Comparison of ENCODE assay signal across 17 mouse cellular contexts in the genomic region with DNA sequence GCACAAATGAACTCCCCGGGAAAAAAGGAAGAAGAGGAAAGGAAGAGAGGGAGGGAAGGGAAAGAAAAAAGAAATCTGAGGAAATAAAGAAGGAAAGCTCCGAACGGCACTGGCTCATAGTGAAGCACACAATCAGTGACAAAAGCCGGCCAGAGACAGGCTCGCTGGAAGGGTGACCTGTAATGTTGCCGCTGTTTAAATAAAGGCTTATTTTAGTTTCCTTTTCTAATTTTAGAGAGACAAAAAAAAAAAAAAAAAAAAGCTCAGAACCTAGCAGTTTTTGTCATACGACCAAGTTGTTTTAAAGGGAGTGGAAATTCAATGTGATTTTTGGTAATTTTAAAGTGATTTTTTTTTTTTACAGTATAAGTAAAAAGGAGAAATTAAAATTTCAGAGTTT.
DNase-seq lines count a peak whose midpoint lies in the region; ATAC-seq and TF ChIP-seq lines count a peak whose summit lies in the region.
"Had no signal": no experiment of that assay in that cellular context is flagged by ENCODE, and none has a peak within 500 bp of the region (broad histone marks: within the 10 kb centered on the region; RNA-seq: fewer than 3 reads in every experiment).

No protein-coding gene starts in this region.

- peaks cover 5% of the 10 kb centered on the region for H3K4me1 ChIP-seq in heart, embryonic 15.5 days (replicated peaks)
- H3K4me1 ChIP-seq in lung, embryonic 15.5 days: peaks cover 4% of the 10 kb centered on the region
- H3K4me1 ChIP-seq in stomach, embryonic 16.5 days (ENCODE audit: control insufficient read depth, insufficient read depth, low read length): 0 out of 2 replicates have a peak, but pooled peaks cover 4% of the 10 kb centered on the region
- H3K4me1 ChIP-seq: midbrain, embryonic 13.5 days had no signal

- no peak for TF ChIP-seq CTCF in gastrocnemius, adult 2 months (IDR thresholded peaks at IDR 0.05)

- H3K4me3 ChIP-seq in gastrocnemius, adult 2 months: peak overlapping the region; percentile 47
- H3K4me3 ChIP-seq in heart, embryonic 15.5 days: 0 out of 2 replicates have a peak overlapping the region, but pooled peaks have one; percentile 5
- H3K4me3 ChIP-seq in lung, embryonic 15.5 days: no peak overlapping the region
- no peak overlapping the region for H3K4me3 ChIP-seq in stomach, embryonic 16.5 days (replicated peaks; ENCODE audit: low read length)
- H3K4me3 ChIP-seq: embryonic facial prominence, embryonic 15.5 days; midbrain, embryonic 13.5 days had no signal

- H3K27ac ChIP-seq in gastrocnemius, adult 2 months: peak overlapping the region; percentile 83
- peak overlapping the region; percentile 88 for H3K27ac ChIP-seq in heart, embryonic 15.5 days
- peak overlapping the region; percentile 75; the same call in 1 of the 2 replicates for H3K27ac ChIP-seq in lung, embryonic 15.5 days
- H3K27ac ChIP-seq in stomach, embryonic 16.5 days (ENCODE audit: low read length): peak overlapping the region; percentile 46
- H3K27ac ChIP-seq: midbrain, embryonic 13.5 days had no signal

- intact Hi-C loops in gastrocnemius, adult 2 months (cut with DNase I): no loop called here

- peak overlapping the region; percentile 43 for H3K4me2 ChIP-seq in heart, embryonic 15.5 days
- H3K4me2 ChIP-seq in lung, embryonic 15.5 days: 0 out of 2 replicates have a peak overlapping the region, but pooled peaks have one; percentile 27
- H3K4me2 ChIP-seq in stomach, embryonic 16.5 days (ENCODE audit: low read depth, low read length): peak overlapping the region; percentile 38; the same call in 1 of the 2 replicates
- H3K4me2 ChIP-seq: embryonic facial prominence, embryonic 15.5 days; liver, embryonic 11.5 days; midbrain, embryonic 13.5 days had no signal

- no peaks in the 10 kb centered on the region for H3K27me3 ChIP-seq in heart, embryonic 15.5 days
- H3K27me3 ChIP-seq in lung, embryonic 15.5 days: no peaks in the 10 kb centered on the region
- H3K27me3 ChIP-seq in stomach, embryonic 16.5 days (ENCODE audit: control insufficient read depth, insufficient read depth, low read length): no peaks in the 10 kb centered on the region
- H3K27me3 ChIP-seq: embryonic facial prominence, embryonic 15.5 days; midbrain, embryonic 13.5 days had no signal

- 36% methylated on average over 7 of the region's 7 CpGs for WGBS in heart, embryonic 15.5 days
- 55% methylated on average over 7 of the region's 7 CpGs for WGBS in lung, embryonic 15.5 days
- 42% methylated on average over 7 of the region's 7 CpGs for WGBS in stomach, embryonic 16.5 days

- no peaks in the 10 kb centered on the region for H3K9me3 ChIP-seq in heart, embryonic 15.5 days (replicated peaks)
- no peaks in the 10 kb centered on the region for H3K9me3 ChIP-seq in lung, embryonic 15.5 days
- no peaks in the 10 kb centered on the region for H3K9me3 ChIP-seq in stomach, embryonic 16.5 days (replicated peaks; ENCODE audit: control insufficient read depth, low read length)
- H3K9me3 ChIP-seq: embryonic facial prominence, embryonic 15.5 days; G1E; midbrain, embryonic 13.5 days had no signal

- DNase-seq in gastrocnemius, adult 2 months: no peak
- no peak for DNase-seq in gastrocnemius, postnatal 4 days (ENCODE audit: low spot score in 2 of 2)
- DNase-seq in heart, postnatal 4 days: no peak
- DNase-seq in lung, adult 18-20 months: no peak
- DNase-seq: cerebellum, postnatal 36 days; kidney, adult 18-20 months; lung, adult 2 months had no signal

- no peak for ATAC-seq in heart, embryonic 15.5 days (replicated peaks; ENCODE audit: insufficient number of reproducible peaks, insufficient read depth, low FRiP score, low read depth)
- no peak for ATAC-seq in lung, embryonic 15.5 days (ENCODE audit: borderline replicate concordance, extremely low read depth, low FRiP score, low TSS enrichment)
- ATAC-seq in stomach, embryonic 16.5 days (ENCODE audit: insufficient read depth, low FRiP score): no peak
- ATAC-seq in cerebellum, adult (ENCODE audit: insufficient number of reproducible peaks, low FRiP score, low TSS enrichment): no peak
- ATAC-seq: CD4-positive, CD25-positive, alpha-beta regulatory T cell, adult 4 months; hindbrain, embryonic 16.5 days; midbrain, embryonic 13.5 days had no signal

- no peaks in the 10 kb centered on the region for H3K36me3 ChIP-seq in heart, embryonic 15.5 days
- H3K36me3 ChIP-seq in lung, embryonic 15.5 days: no peaks in the 10 kb centered on the region
- no peaks in the 10 kb centered on the region for H3K36me3 ChIP-seq in stomach, embryonic 16.5 days (ENCODE audit: control insufficient read depth, insufficient read depth, low read length)
- H3K36me3 ChIP-seq: embryonic facial prominence, embryonic 15.5 days; G1E had no signal

- H3K9ac ChIP-seq in heart, embryonic 15.5 days: no peak overlapping the region
- no peak overlapping the region for H3K9ac ChIP-seq in lung, embryonic 15.5 days
- 0 out of 2 replicates have a peak overlapping the region, but pooled peaks have one; percentile 26 for H3K9ac ChIP-seq in stomach, embryonic 16.5 days (ENCODE audit: low read length)
- H3K9ac ChIP-seq: embryonic facial prominence, embryonic 15.5 days; midbrain, embryonic 13.5 days had no signal

Comparison
In these comparisons a context has a peak if more than half of its experiments do, and no peak if none do; other contexts are left out.
1. H3K4me3 ChIP-seq: peak in gastrocnemius, adult 2 months (single experiment) and heart, embryonic 15.5 days (single experiment); none in lung, embryonic 15.5 days (single experiment) and stomach, embryonic 16.5 days (single experiment).
2. Peak in every context shown above with its lines, with median percentiles within 50 percentile points of each other: H3K27ac ChIP-seq and H3K4me2 ChIP-seq.